In the genomic region with DNA sequence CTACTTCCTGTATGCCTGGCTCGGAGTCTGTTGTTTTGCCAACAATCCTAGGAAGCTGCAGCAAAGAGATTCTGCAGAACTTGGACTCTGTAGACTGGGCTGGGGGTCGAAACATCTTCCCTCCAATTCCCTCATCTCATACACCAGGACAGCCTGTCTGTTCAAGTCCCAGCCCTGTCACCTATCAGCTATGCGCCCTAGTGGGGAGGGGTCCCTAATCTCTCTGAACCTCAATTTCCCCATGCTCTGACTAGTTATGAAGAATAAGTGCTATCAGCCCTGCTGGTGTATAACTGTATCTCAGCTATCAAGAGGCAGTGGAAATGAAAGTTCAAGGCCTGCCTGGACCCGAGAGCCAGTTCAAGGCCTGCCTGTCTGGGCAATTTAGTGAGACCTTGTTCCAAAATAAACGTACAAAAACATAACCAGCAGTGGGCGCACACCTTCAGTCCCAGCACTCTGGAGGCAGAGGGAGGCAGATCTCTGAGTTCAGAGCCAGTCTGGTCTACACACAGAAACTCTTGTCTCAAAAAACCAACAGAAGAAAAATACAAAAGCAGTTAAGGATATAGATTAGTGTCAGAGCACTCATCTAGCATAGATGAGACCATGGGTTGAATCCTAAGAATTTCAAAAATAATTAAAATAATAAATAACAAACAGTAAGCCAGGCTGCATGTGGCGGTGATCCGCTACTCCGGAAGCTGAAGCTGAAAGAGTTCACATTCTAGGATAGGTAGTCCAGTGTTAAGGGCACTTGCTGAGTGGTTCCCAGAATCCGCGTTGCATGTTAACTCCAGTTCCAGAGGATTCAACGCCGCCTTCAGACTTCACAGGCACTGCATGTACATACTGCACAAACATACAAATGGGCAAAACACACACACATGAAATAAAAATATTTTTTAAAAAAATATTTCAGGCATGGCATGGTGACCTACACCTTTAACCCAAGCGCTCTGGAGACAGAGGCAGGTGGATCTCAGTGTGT, we compare ENCODE assay signal across 9 mouse cellular contexts. TPM values are rescaled to one million over a fixed set of nuclear protein-coding genes. Genes with fewer than 3 reads are reported as not detected.
A peak's percentile ranks its signal among the peaks of the same experiment; 100 is the strongest.
DNase-seq lines count a peak whose midpoint lies in the region; ATAC-seq and TF ChIP-seq lines count a peak whose summit lies in the region.
"Had no signal": no experiment of that assay in that cellular context is flagged by ENCODE, and none has a peak within 500 bp of the region (broad histone marks: within the 10 kb centered on the region; RNA-seq: fewer than 3 reads in every experiment).

No protein-coding gene starts in this region.

- H3K4me3 ChIP-seq in kidney, embryonic 15.5 days (replicated peaks), result peak overlapping the region; percentile 53
- H3K4me3 ChIP-seq in forebrain, postnatal 0 days (ENCODE audit: low read depth, low read length), result peak overlapping the region; percentile 39
- H3K4me3 ChIP-seq in liver, adult 2 months (ENCODE audit: insufficient read depth, low read depth, low read length), result no peak overlapping the region
- H3K4me3 ChIP-seq: myocyte had no signal

- no peak for ATAC-seq in kidney, embryonic 15.5 days (replicated peaks; ENCODE audit: low FRiP score)
- ATAC-seq in forebrain, postnatal 0 days, result 0 out of 2 replicates have a peak, but pooled peaks have one; percentile 12
- no peak for ATAC-seq in inflammation-experienced regulatory T-cells, adult 6 months

- peaks cover 13% of the 10 kb centered on the region for H3K4me1 ChIP-seq in kidney, embryonic 15.5 days
- no peaks in the 10 kb centered on the region for H3K4me1 ChIP-seq in forebrain, postnatal 0 days (ENCODE audit: insufficient read depth)
- H3K4me1 ChIP-seq in liver, adult 2 months (ENCODE audit: control insufficient read depth, insufficient read depth, low read length), result peaks cover 1% of the 10 kb centered on the region; the same call in 1 of the 2 replicates

- H3K9me3 ChIP-seq in kidney, embryonic 15.5 days (replicated peaks), result no peaks in the 10 kb centered on the region
- no peaks in the 10 kb centered on the region for H3K9me3 ChIP-seq in forebrain, postnatal 0 days (ENCODE audit: low read length)

- TF ChIP-seq POLR2A in liver, adult 2 months (IDR thresholded peaks at IDR 0.05; ENCODE audit: extremely low read depth, insufficient read depth, low read length), result no peak

- TF ChIP-seq CTCF in forebrain, postnatal 0 days (IDR thresholded peaks at IDR 0.05; ENCODE audit: low read depth), result peak; percentile 52
- peak; percentile 55 for TF ChIP-seq CTCF in liver, adult 2 months (IDR thresholded peaks at IDR 0.05; ENCODE audit: low read depth, low read length)

- WGBS in kidney, embryonic 15.5 days, result 48% methylated on average over 14 of the region's 14 CpGs
- WGBS in forebrain, postnatal 0 days, result 43% methylated on average over 14 of the region's 14 CpGs
- WGBS in liver, adult 2 months, result 43% methylated on average over 14 of the region's 14 CpGs

- peak overlapping the region; percentile 41; the same call in 1 of the 2 replicates for H3K9ac ChIP-seq in kidney, embryonic 15.5 days
- H3K9ac ChIP-seq in forebrain, postnatal 0 days, result no peak overlapping the region; the same call in 1 of the 2 replicates
- no peak overlapping the region for H3K9ac ChIP-seq in liver, adult 2 months (ENCODE audit: low read depth, low read length)

- 0 out of 2 replicates have a peak, but pooled peaks cover 2% of the 10 kb centered on the region for H3K79me2 ChIP-seq in liver, adult 2 months (ENCODE audit: control insufficient read depth, insufficient read depth, low read length)

- DNase-seq in kidney, adult 18-20 months, result no peak
- DNase-seq in adrenal gland, postnatal 25 days, result peak; percentile 49
- no peak for DNase-seq in forebrain, postnatal 0 days
- peak; percentile 82 for DNase-seq in liver, adult 2 months (ENCODE audit: extremely low read depth, low read depth, low spot score)
- peak; percentile 29 for DNase-seq in splenic B cell, adult 2 months (ENCODE audit: low read depth, low spot score)
- DNase-seq in layer of hippocampus, postnatal 14 days (ENCODE audit: low spot score in 2 of 2), result no peak

- peaks cover 39% of the 10 kb centered on the region for H3K36me3 ChIP-seq in kidney, embryonic 15.5 days
- peaks cover 30% of the 10 kb centered on the region for H3K36me3 ChIP-seq in forebrain, postnatal 0 days (ENCODE audit: insufficient read depth)
- peaks cover 15% of the 10 kb centered on the region for H3K36me3 ChIP-seq in liver, adult 2 months (ENCODE audit: control insufficient read depth, insufficient read depth, low read length)
- H3K36me3 ChIP-seq in splenic B cell, adult 2 months (ENCODE audit: control insufficient read depth, insufficient read depth, low read length, poor library complexity, severe bottlenecking), result peaks cover 13% of the 10 kb centered on the region

- H3K4me2 ChIP-seq in kidney, embryonic 15.5 days, result peak overlapping the region; percentile 93
- peak overlapping the region; percentile 81 for H3K4me2 ChIP-seq in forebrain, postnatal 0 days (ENCODE audit: low read depth)

- no peak overlapping the region for H3K27ac ChIP-seq in kidney, embryonic 15.5 days
- no peak overlapping the region for H3K27ac ChIP-seq in forebrain, postnatal 0 days (ENCODE audit: low read depth, low read length)
- no peak overlapping the region for H3K27ac ChIP-seq in liver, adult 2 months (replicated peaks; ENCODE audit: insufficient read depth, low read depth, low read length)

- peaks cover 21% of the 10 kb centered on the region for H3K27me3 ChIP-seq in kidney, embryonic 15.5 days
- H3K27me3 ChIP-seq in forebrain, postnatal 0 days (ENCODE audit: insufficient read depth, low read length), result no peaks in the 10 kb centered on the region
- no peaks in the 10 kb centered on the region for H3K27me3 ChIP-seq in liver, adult 2 months (ENCODE audit: control insufficient read depth, insufficient read depth, low read length)
- H3K27me3 ChIP-seq in splenic B cell, adult 2 months (ENCODE audit: control insufficient read depth, insufficient read depth, low read length, poor library complexity, severe bottlenecking), result no peaks in the 10 kb centered on the region

RNA-seq across cellular contexts. Expression of a gene that starts 0.6 kb away (rescaled TPM):
- polyA plus RNA-seq in kidney, embryonic 15.5 days (2015; fragmentation: Nextera tagmentation; extraction: Ambion mirVana), result 1.8 and 2.1 TPM in 2 replicates
- total RNA-seq in adrenal gland, postnatal 25 days (2021), result 9.8 and 10.2 TPM in 2 replicates
- total RNA-seq in forebrain, postnatal 0 days (2014; rRNA removed), result 15.2 and 21.8 TPM in 2 replicates
- polyA plus RNA-seq in forebrain, postnatal 0 days (2015; fragmentation: Nextera tagmentation; extraction: Ambion mirVana), result 7.5 and 12.7 TPM in 2 replicates
- total RNA-seq in liver, adult 2 months (2014; rRNA removed), result 1.4 and 3.7 TPM in 2 replicates
- polyA plus RNA-seq in liver, adult 2 months (2012; rRNA removed), result 3.5 and 3.7 TPM in 2 replicates
- 10 to 100 TPM; 59.1 to 61.5 TPM for total RNA-seq in layer of hippocampus, postnatal 14 days (2021)
- not detected for polyA plus RNA-seq in inflammation-experienced regulatory T-cells, adult 6 months (2017; shearing (Covaris generic))

RNA-seq across cellular contexts. Expression of a gene that starts 19.7 kb away (rescaled TPM):
- 83.3 and 96.0 TPM in 2 replicates for polyA plus RNA-seq in kidney, embryonic 15.5 days (2015; fragmentation: Nextera tagmentation; extraction: Ambion mirVana)
- total RNA-seq in adrenal gland, postnatal 25 days (2021), result 70.0 and 74.9 TPM in 2 replicates
- 206 and 244 TPM in 2 replicates for total RNA-seq in forebrain, postnatal 0 days (2014; rRNA removed)
- polyA plus RNA-seq in forebrain, postnatal 0 days (2015; fragmentation: Nextera tagmentation; extraction: Ambion mirVana), result 91.4 and 103 TPM in 2 replicates
- total RNA-seq in liver, adult 2 months (2014; rRNA removed), result 39.0 and 53.0 TPM in 2 replicates
- 83.5 and 96.7 TPM in 2 replicates for polyA plus RNA-seq in liver, adult 2 months (2012; rRNA removed)
- 100 to 1,000 TPM; 204 to 215 TPM for total RNA-seq in layer of hippocampus, postnatal 14 days (2021)
- 10 to 100 TPM; 41.0 to 66.9 (median 51.0) TPM for polyA plus RNA-seq in inflammation-experienced regulatory T-cells, adult 6 months (2017; shearing (Covaris generic))

RNA-seq across cellular contexts. Expression of a gene that starts 37.0 kb away (rescaled TPM):
- 68.9 and 72.6 TPM in 2 replicates for polyA plus RNA-seq in kidney, embryonic 15.5 days (2015; fragmentation: Nextera tagmentation; extraction: Ambion mirVana)
- total RNA-seq in adrenal gland, postnatal 25 days (2021), result 30.2 and 33.7 TPM in 2 replicates
- total RNA-seq in forebrain, postnatal 0 days (2014; rRNA removed), result 31.4 and 55.4 TPM in 2 replicates
- polyA plus RNA-seq in forebrain, postnatal 0 days (2015; fragmentation: Nextera tagmentation; extraction: Ambion mirVana), result 44.5 and 60.5 TPM in 2 replicates
- total RNA-seq in liver, adult 2 months (2014; rRNA removed), result 9.6 and 15.2 TPM in 2 replicates
- 28.0 and 28.8 TPM in 2 replicates for polyA plus RNA-seq in liver, adult 2 months (2012; rRNA removed)
- total RNA-seq in layer of hippocampus, postnatal 14 days (2021), result 10 to 100 TPM; 37.3 to 37.4 TPM
- polyA plus RNA-seq in inflammation-experienced regulatory T-cells, adult 6 months (2017; shearing (Covaris generic)), result 10 to 100 TPM; 18.5 to 26.2 (median 19.8) TPM

RNA-seq across cellular contexts. Expression of a gene that starts 42.2 kb away (rescaled TPM):
- polyA plus RNA-seq in kidney, embryonic 15.5 days (2015; fragmentation: Nextera tagmentation; extraction: Ambion mirVana), result 51.9 and 55.2 TPM in 2 replicates
- 40.7 and 44.1 TPM in 2 replicates for total RNA-seq in adrenal gland, postnatal 25 days (2021)
- total RNA-seq in forebrain, postnatal 0 days (2014; rRNA removed), result 69.2 and 71.0 TPM in 2 replicates
- polyA plus RNA-seq in forebrain, postnatal 0 days (2015; fragmentation: Nextera tagmentation; extraction: Ambion mirVana), result 58.3 and 64.4 TPM in 2 replicates
- 15.1 and 18.8 TPM in 2 replicates for total RNA-seq in liver, adult 2 months (2014; rRNA removed)
- polyA plus RNA-seq in liver, adult 2 months (2012; rRNA removed), result 47.9 and 49.2 TPM in 2 replicates
- total RNA-seq in layer of hippocampus, postnatal 14 days (2021), result 10 to 100 TPM; 38.1 to 40.8 TPM
- 10 to 100 TPM; 58.2 to 74.8 (median 67.4) TPM for polyA plus RNA-seq in inflammation-experienced regulatory T-cells, adult 6 months (2017; shearing (Covaris generic))

Comparison
In these comparisons a context has a peak if more than half of its experiments do, and no peak if none do; other contexts are left out.
1. DNase-seq: peak in adrenal gland, postnatal 25 days (single experiment), liver, adult 2 months (single experiment) and splenic B cell, adult 2 months (single experiment); none in kidney, adult 18-20 months (single experiment), forebrain, postnatal 0 days (single experiment) and layer of hippocampus, postnatal 14 days (0 of 2).